Mouse (Mus musculus) lung, postnatal 36 days (tissue): Measurements from ENCODE around the gene Ddx17.
A peak's percentile ranks its signal among the peaks of the same experiment; 100 is the strongest.

Experiments
- DNase-seq: peaks from one replicate; pipeline ENCODE4 v3.0.0; 2022; ENCODE audit warnings: mixed read lengths

Gene Ddx17

DNA sequence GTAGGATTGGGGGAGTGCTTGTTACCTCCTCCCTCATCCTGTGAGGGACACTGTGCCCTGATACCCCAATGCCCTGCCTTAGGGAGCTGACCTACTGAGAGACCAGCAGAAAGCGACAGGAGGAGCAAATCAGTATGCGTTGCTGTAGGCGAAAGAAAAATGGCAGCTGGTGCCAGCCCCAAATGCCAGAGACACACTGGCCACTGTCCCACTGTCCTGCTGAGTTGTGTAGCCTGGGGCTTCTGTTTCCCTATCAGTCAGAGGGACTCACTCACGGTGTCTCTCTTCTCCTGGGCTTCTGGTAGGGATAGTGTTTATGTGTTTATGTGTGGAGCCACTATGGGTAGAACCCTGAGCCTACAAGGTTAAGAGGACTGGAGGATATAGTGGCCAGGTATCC lies 28.8 kb downstream of the Ddx17 start:
- no peak for DNase-seq

DNA sequence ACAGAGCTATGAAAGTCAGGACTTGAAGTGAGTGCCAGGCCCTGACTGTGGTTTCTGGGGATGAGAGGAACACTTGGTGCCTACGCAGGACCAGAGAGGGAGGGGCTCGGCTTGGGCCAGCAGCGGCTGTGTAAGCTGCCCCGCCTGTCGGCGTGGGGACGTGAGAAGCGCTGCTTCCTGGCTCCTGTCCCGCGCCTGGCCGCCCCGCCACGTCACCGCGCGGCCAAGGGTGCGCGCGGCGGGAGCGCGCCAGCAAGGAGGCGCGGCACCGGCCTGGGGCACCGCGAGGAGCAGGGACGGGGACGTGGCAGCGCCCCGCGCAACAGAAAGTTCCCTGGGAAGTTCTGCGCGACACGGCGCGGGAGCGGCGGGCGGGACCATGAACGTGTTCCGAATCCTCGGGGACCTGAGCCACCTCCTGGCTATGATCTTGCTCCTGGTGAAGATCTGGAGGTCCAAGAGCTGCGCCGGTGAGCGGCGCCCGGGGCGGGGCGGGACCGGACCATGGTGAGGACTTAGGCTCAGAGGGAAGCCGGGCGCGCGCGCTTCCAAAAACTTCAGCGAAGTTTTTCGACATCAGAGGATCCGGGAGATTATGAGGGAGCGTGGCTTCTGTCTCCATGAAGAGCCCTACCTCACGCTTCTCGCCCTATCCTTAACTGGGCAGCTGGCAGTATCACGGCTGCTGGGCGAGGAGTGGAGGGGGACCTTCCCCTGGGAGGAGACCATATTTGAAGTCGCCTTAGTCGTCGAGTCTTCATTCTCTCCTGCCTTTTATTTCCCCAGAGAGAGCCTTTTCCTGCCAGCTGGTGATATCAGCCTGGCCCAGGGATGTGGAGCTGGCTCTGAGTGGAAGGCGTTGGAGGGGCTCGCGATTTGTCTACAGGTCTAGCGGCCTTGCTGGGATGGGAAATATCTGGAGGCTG lies 30.1 kb downstream of the Ddx17 start, which contains the start of gene Kdelr3:
Gene Kdelr3 (plus strand): TSS at position 241 of the 926 bp plus-strand sequence.
- peak; percentile 83 for DNase-seq

DNA sequence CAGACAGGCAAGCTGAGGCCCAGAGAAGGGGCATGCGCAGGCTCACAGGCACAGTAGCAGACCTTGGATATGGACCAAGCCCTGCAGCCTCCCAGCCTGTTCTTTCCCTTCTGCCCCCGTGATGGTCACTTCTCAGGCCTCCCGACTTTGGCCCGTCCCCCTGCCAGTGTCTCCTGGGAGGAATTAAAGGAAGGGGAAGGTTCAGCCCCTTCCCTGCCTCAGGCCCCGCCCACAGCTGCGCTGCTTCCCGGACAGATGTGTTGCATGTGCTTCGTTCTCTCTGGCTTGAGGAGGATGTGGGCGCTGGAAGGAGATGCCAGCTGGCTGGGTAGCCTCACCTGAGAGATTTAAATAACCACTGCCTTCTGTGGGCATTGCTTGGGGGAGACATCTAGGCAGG lies 32.6 kb downstream of the Ddx17 start:
- no peak for DNase-seq

DNA sequence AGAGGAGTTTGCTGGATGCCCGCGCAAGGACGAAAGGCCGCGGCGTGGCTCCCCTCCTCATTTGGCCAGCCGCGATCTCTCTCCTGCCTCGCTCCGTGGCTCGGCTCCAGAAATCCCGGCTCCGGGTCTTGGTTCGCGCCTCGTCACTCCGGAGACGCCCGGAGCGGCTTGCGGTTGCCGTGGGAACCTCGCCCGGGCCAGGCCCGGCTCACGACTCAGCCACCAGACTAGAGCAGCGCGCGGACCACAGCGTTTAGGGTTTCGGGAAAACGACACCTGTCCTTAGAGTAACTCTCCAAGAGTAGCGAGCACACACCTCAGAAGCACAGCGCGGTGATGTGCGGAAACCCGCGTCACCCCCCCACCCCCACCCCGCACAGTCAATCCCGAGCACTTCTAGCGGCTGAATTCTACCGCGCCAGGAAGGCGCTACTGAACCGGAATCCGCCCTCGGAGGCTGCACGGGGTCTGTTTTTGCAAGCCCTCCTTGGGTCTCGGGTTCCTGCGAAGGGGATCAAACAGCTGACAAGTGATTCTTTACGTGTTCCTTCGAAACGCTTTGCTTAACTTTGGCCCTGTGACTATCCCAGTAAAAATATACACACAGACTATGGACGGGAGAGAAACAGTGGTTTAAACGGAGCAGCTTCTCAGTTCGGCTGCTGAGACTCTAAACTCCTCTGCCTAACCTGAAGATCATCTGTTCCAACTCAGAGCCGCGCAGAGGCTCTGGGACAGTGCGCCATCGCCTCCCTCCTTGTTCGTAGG lies 34.8 kb downstream of the Ddx17 start:
- peak; percentile 84 for DNase-seq

DNA sequence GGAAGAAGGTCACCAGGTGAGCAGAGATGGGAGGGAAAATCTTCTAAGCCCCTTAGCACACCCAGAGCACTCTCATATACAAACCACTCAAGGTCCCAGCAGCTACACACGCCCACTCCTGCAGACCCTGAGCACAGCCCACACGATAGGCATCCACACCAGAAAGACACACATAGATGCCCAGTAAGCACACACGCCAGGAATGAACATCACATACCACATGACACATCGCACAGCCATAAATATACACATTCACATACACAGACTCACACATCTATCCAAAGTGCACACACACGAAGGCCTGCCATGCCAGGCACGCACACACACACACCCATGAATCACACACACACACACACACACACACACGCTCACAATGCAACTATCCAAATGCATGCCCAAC lies 36.1 kb downstream of the Ddx17 start:
- DNase-seq, result no peak

DNA sequence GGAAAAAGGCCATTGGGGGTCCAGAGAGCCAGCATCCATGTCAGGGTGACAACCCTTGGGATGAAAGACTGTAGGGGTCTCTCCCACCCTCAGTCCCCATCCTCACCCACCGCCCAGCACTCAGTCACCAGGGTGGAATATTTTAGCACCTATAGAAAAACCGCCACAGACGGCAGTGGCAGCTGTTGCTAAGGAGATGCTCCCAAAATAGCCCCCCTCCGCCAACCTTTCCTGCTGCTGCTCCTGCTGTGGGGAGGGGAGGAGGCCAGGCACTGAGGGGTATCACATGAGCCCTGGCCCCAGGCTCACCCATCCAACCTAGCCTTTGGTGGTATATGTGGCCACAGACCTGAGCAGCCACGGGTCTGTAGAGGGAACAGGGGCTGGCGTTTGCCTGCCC lies 36.5 kb downstream of the Ddx17 start:
- no peak for DNase-seq

DNA sequence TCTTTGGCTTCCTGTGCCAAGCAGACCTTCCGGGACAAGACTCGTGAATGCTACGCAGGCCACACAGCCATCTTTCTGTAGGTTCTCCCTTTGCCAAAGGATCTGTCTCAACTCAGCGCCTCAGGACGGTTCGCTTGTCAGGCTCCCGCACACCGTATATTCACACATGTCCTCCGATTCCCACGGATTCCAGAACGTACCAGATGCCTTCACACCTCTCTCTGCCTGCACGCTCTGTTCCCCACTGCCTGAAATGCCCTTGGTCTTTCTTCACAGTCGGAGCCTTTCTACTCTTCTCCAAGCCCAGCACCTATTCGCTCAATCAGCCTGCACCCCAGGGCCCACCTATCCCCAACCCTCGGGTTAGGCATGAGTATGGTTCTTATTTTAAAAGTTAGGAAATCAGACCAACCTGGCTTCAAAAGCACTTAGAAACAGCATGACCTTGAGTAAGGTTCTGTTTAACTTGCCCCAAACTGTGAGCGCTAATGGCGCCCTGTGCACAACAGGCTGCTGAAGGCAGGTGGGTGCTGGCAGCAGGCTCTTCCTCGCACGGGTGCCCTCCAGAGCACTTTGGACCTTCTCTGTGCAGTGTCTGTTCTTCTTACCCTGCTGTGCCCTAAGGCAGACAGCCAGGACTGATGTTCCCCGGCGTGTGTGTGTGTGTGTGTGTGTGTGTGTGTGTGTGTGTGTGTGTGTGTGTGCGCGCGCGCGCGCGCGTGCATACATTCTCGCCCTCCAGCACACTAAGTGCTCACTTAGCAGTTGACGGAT lies 39.3 kb downstream of the Ddx17 start:
- DNase-seq, result no peak

DNA sequence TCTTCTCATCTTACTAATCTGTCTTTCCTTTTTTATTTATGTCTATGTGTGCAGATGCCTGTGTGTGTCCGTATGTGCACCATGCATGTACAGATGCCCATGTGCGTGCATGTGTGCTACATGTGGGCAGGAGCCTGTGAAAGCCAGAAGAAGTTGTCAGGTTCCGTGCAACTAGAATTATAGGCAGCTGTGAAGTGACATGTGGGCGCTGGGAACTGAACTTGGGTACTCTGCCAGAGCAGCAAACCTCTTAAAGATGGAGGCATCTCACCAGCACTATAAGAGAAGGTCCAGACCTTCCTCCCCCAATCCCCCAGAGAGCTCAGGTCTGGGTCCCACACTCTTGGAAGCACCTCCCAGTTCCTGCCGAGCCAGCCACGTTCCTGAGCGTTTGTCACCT lies 40.1 kb downstream of the Ddx17 start:
- DNase-seq, result no peak

DNA sequence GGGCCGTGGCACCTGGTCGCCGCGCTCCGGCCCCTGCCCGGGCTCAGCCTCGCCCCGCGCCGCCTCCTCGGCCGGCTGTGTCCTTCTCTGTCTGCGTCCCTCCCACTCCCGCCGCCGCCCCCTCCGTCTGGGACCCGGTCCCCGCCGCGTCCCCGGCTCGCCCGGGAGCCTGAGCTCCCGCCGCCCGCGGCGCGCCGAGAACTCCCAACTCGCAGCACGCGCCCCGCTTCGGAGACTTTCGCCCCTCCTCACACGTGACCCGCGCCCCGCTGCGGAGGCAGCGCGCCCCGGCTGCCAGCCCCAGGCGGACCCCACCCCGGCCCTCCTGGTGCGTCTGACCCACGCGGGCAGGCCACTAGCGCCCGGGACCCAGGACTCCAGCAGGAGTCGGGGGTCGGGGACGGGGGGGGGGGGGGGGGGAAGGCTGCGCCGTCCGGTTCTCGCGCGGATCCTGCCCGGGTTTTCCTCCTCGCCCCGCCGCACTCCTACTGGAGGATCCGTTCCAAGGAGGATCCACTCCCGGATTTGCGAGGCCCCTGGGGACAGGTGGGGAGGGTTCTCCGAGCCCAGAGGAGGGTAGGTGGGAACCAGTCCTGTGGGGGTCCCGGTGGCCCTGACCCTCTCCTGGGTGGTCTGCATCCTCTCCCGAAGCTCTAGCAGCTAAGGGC lies 40.8 kb downstream of the Ddx17 start:
- DNase-seq, result peak; percentile 67

DNA sequence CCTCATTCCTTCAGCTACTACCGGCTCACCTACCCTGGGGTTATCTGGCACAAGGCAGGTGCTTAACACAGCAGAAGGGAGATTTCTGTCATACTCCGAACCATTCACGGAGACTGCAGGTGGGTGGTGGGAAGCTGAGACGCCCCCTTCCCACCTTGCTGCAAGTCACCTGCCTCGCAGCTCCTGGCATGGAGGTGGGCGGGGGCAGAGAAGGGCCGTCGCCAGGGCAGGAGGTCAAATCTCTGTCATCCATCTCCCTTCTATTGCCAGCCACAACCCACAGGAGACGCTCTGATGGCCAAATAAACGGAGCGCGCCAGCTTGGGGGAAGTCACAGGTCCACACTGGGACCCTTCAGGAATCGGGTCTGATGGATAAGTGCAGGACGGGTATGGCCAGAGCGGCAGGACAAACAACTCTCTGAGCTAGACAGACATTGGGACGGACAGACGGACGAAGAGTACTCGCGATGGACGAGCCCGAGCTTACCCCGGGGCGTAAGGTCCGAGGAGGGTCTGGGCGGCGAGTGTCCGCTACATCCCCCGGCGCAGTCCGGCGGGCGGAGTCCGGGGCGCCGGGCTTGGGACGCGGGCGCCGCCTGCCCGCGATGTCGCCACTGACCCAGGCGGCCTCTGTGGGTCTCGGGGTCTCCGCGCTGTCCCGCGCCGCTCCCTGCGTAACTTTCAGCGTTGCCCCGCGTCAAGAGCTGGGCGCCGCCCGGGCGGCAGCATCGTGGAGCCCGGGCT lies 41.7 kb downstream of the Ddx17 start, which contains the start of gene Kcnj4:
Gene Kcnj4 (minus strand): TSS at position 535 of the 746 bp plus-strand sequence.
- DNase-seq, result no peak

DNA sequence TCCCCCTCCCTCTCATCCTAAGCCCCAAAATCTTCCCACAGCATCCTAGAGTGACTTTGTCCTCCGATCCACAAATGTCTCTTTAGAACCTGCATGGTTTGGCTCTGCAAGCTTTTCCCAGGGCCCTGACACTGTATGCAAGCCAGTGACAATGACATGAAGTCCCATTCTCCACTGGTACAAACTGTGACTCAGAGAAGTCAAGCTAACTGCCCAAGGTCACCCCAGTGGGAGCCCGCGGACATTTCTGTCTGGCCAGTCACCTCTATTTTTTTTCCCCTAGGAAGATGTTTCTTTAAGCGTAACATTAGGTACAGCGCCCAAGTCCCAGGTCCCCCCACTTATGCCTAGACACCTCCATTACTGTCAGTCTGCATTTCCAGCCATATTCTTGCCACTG lies 43.1 kb downstream of the Ddx17 start:
- no peak for DNase-seq

DNA sequence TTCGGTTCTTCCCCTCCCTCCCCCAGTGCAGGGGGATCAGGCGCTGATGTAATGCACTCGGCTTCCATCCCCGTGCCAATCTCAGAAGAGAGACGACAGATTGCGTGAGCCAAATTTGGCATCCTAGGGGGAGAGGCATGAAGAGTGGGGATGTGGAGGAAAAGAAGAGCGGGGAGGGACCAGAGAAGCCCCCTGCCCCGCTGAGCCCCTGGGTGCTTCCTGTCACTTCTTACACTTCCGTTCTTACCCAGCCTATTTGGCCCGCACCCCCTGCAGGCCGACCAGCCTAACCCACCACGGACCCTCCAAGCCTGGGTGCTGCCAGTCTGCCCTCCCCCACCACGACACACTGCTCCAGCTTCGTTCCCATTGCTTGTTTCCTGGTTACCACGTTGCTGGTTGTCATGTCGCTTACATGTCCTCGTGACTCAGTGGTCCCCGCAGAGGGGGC lies 43.6 kb downstream of the Ddx17 start:
- DNase-seq, result no peak

DNA sequence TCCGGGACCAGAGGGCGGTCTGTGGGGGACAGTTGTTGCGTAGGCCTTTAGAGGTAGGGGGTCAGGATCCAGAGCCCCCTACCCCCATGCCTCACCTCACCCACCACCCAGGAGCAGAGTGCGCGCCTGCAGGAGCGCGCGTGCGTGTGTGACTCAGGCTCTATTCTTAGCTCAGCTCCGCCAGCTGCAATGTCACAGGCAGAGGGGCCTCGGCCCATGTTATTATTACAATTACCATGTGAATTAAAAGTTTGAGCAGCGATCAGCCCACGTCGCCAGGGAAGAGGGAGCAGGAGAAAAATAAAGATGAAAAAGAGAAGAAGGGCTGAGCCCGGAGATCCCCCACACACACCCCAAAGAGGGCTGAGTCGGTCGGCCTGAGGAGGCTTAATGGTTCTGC lies 46.4 kb downstream of the Ddx17 start:
- no peak for DNase-seq

DNA sequence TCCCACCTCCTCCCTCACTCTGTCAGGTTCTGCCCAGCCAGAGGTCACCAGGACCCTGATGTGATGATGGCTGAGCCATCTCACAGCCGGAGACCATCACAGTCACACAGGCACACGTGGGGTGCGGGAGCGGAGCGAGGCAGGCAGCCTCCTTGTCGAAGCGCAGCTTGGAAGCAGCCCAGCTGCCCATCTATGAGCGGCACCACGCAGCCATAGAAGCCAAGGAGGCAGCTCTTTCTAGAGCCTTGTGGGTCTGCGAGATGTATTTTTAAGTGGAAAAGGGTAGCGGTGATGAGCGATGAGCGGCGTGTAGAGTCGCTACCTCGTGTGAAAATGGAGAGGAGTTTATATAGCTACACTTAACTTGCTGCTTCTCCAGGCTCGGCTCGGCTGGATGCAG lies 53.0 kb downstream of the Ddx17 start:
- DNase-seq, result no peak

DNA sequence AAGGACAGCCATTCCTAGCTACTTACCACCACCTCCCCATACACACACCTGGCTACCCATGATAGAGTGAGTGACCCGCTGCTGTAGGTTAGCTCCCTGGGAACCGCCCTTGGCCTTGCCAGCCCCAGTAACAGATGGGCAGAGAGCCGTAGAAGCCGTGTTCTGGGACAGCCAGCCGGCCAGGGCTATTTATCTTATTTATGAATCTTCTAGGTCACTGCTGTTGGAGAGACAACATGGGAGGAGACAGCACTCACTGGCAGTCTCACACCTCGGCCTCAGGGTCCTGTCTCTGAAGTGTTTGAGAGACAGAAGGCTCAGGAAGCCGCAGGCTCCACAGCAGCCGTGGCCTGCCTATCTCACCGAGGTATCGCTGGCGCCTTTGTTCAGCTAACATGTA lies 57.1 kb downstream of the Ddx17 start:
- no peak for DNase-seq

DNA sequence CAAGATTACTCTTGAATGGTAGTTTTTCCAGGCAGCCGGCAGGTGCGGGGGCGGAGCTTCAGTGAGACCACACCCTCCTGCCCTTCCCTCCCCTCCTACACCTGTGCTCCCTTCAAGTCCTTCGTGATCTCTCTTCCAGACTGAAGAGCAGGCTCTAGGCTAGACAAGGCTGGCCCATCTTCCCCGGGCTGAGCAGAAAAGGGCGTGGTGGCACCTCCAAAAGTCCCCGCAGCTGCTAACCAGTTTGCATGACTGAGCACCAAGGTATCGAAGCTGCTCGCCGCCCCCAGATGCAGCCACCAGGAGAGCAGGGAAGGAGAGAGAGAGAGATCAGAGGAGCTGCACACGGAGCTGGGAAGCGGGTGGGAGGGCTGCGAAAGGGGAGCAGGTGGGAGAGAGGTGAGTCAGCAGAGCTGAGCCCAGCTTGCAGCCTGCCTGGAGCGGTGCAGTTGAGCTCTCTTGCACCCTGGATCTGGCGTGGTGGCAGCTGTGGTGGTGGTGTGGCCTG lies 65.3 kb downstream of the Ddx17 start:
- DNase-seq, result peak; percentile 28
